Mouse (Mus musculus): ENCODE data around the gene Usp21.
"Not testable (repeated sequence)": the region's sequence is repeated elsewhere in the genome, so short reads cannot be mapped to it uniquely, and the experiment has no call there.

The Usp21 gene

DNA sequence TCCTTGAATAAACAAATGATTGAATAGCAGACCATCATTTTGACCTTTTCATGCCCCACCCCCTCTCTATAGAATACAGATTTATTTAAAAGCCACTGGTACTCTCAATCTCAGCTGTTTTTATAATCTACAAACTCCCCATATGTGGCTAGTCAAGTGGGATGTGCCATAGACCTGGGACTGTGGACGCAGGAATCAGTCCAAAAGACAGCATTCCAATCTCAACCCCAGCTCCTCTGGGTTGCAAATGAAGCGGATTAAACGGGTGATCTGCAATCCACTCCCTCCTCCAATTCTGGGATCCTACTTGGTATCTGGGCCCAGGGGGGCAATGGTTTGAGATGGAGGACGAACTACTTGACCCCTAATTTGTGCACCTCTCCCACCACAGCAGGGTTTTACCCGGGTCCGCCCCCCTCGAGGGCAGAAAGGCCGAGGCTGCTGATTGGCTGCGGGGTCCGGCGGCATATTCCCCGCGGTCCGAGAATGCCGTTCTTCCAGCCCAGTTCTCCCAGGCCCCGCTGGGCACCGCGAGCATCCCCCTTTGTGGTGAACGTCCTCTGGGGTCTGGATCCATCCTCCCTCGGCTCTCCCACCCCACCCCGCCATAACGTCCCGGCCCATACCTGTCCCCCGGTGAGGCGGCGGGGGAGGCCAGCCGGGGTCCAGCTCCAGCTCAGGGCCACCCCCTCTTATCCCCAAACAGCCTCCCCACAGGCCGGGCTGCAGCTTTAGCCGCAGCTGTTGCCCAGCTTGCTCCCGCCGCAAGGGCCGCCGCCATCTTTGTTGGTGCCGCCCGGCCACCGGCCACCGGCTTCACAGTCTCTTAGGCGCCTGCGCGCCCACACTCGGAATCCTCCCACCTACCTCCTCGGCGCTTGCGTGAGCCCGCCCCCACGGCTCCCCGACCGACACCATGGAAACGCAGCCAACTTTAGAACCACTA lies at the start of gene Usp21:
Usp21 (minus strand) TSS at position 856 of the 946 bp plus-strand sequence.
- peak; percentile 87 for DNase-seq (ENCODE audit: low read depth, low spot score)

DNA sequence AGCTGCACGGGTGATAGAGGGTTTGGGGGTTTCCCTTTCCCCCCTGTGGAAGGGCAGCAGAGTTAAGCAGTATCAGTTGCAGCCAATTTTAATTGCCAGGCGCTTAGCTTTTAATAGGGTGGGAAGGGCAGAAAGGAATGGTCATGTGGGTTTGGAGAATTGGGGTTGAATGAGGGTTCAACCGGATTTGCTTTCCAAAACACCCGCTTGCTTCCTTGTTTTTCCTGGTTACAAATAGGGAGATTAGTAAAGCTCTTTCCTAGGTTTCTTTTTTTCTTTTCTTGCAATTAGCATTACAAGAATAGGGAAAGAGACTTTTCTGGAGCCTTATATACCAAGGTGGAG lies 42.4 kb upstream of the Usp21 start:
- no peak for DNase-seq (ENCODE audit: low read depth, low spot score)

DNA sequence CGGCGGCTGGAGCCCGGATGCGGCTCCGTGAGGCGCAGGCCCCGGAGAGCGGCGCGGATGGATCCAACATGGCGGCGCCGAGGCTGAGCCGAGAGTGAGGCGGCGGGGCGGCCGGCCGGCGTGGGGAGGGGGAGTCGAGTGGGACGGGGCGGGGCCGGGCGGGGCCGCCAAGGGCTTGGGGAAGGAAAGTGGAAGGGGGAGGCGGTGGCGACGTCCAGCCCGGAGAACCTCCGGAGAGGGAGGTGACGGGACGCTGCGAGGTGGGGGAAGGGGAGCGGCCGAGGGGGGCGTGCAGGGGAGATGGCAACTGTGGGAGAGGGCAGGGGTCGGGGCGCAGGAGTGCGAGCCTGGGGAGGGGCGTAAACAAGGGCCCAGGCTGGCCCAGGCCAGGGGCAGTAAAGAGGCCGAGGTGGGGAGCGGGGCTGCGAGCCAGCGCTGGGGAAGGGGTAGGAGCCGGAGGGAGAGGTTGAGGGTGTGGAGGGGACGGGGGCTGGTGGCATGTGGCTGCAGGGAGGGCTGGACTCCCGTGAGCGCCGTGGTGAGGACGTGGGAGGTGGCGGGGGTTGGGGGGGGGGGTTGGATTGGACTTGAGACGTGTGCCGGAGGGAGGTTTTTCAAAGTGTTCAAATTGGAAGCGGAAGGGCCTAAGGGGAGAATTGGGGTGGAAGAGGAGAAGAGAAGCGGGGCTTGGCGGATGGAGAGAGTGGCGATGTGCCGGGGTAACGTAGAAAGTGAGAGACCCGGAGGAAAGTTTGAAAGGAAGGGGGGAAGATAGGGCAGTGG lies 41.8 kb upstream of the Usp21 start:
- no peak for DNase-seq (ENCODE audit: low read depth, low spot score)

DNA sequence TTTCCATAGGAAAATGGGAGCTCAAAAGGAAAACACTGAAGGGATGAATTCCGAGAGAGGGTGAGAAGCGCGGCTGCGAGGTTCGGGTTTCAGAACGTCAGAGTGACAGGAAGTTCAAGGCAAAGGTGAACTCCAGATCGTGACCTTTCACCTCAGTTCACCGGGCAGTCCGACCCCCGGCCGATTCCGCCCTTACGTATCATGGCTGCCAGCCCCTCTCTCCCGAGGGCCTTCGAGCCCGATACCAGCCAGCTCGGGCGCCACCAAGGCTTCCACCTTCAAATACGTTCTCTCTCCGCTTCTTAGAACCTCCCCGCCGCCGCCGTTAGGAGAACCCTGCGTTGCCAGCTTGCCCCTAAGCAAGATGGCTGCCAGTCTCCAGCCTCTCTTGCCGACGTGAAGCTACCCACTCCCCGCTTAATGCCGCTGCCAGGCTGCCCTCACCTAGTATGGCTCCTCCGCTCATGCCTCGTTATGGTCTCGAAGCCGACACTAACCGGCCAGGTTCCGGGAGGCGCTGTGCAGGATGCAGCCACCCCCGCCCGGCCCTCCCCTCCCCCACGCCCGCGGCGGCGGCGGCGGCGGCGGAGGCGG lies 41.1 kb upstream of the Usp21 start, which contains the start of gene Dedd:
Dedd (plus strand) TSS at position 307 of the 594 bp plus-strand sequence.
- DNase-seq (ENCODE audit: low read depth, low spot score) = peak; percentile 87

DNA sequence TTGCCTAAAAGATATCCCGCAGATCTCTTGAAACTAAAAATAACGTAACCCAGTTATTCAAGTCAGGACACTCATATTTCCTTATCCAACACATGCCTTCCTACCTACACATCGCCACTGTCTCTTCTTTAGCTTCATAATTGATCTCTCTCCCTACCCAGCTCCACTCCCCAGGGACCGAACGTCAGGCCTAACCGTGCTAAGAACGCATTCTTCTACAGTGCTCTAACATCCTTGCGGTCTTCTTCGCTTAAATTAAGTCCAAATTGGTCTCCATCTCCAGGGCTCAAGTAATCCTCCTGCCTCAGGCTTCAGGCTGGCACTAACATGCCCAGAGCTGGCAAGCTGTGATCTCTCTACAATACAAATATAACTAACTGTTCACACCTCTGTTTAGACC lies 40.5 kb upstream of the Usp21 start:
- no peak for DNase-seq (ENCODE audit: low read depth, low spot score)

DNA sequence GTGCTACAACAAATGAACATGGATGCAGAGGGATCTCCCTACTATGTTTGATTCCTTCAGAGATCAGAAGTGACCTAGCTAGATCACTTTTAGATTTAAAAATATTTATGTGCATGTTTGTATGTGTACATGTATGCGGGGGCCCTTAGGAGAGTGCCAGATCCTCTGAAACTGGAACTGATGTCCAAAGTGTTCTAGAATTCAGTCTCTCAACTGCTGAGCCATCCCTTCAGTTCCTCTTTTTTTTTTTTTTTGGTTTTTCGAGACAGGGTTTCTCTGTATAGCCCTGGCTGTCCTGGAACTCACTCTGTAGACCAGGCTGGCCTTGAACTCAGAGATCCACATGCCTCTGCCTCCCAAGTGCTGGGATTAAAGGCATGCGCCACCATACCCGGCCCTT lies 38.8 kb upstream of the Usp21 start:
- not testable (repeated sequence) for DNase-seq (ENCODE audit: low read depth, low spot score)

DNA sequence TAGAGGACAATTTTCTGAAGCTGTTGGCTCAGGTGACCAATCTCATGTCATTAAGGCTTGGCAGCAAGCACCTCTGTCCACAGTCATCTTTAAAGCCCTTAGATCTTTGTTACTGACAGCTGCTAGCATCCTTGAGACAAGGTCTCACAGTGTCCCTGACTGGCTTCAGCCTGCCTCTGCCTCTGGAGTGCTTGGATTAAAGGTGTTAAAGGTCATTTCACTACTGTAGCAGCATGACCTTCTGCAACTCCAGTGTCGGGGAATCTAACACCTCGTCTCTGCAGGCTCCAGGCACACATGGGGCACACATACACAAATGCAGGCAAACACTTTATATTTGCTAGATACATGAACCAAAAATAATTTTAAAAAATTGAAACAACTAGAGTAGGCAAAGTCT lies 37.8 kb upstream of the Usp21 start:
- no peak for DNase-seq (ENCODE audit: low read depth, low spot score)

DNA sequence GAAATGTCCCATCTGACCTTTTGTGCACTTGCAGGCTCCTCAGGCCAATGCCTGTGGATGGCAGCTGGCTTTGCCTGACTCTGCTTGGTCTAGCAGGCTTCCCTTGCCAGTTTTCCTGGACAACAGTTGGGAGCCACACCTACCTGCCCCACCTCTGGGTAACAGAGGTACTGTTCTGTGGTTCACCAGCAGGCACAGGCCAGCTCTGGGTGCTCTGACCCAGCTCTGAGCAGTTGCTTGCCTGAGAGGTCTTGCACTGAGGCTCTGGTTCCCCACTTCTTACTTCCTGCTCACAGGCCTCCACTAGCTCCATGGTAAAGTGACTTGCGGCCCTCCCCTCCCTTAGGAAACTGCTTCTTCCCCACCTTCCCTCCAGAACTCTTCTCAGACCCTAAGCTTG lies 34.2 kb upstream of the Usp21 start:
- no peak for DNase-seq (ENCODE audit: low read depth, low spot score)

DNA sequence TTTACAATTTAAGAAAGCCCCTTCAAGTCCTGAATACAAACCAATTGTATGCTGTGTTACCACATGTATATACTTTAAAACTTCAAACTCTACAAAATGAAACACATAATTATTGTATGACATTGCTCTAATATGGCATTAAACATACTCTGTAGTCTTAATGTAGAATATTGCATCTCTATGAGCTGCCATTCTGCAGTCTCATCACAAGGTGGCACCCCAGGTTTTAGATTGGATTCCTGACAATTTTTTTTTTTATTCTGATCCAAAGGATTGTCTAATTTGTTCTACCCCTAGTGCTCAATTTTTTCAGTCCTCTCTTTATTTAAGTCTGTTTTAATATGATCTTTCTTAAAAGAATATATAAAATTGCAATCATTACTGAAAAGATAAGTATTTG lies 33.6 kb upstream of the Usp21 start:
- DNase-seq (ENCODE audit: low read depth, low spot score) = no peak

DNA sequence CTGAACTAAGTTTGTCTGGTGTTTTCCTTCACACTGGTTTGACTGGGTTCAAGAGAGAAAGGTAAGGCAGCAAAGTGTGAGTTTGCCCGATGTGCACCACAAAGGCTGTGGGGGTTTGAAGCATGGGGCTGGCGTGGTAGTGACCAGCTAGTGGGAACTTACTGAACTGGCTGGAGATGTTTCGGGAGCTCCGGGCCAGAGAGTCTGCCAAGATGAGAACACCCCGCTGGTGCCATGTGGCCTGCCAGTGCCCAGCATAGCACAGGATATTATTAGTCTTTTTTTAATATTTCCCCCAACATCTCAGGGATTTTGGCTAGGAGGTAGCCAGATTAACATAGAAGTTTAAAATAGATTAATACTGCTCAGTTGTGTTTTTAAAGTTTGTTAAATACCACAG lies 32.4 kb upstream of the Usp21 start:
- no peak for DNase-seq (ENCODE audit: low read depth, low spot score)

DNA sequence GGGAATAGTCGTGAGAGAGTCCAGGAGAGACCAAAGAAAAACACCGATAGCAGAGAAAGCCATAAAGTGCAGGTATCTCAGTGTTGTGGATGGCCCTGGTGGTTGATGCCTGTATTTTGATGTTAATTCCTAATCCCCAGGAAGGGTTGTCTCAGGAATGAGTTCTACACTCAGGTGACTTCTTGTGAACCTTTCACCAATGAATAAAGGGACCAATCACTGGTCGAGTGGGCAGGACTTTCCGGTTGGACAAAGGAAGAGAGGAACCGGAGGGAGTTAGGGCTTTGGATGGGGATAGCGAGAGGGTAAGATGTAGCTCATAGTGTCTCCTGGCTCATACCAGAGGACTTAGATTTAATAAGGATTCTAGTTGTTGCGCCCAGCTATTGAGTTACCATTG lies 32.0 kb upstream of the Usp21 start:
- no peak for DNase-seq (ENCODE audit: low read depth, low spot score)

DNA sequence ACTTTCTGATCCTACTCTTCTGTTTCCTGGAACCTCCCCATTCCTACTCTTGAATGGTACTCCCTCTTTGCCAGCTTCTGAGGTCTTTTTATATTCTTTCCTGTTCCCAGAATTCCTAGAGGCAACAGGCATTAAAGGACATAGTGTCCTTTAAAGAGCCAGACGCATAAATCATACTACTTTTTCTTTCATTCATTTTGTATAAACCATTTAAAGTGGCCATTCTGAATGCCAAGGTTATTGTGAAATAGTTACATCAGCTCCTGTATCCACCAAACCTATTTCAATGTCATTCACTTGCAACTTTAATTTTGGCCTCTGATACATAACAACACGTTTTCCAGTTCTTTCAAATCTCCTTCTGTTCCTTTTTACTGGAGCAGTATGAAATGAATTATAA lies 21.5 kb upstream of the Usp21 start:
- DNase-seq (ENCODE audit: low read depth, low spot score) = no peak

DNA sequence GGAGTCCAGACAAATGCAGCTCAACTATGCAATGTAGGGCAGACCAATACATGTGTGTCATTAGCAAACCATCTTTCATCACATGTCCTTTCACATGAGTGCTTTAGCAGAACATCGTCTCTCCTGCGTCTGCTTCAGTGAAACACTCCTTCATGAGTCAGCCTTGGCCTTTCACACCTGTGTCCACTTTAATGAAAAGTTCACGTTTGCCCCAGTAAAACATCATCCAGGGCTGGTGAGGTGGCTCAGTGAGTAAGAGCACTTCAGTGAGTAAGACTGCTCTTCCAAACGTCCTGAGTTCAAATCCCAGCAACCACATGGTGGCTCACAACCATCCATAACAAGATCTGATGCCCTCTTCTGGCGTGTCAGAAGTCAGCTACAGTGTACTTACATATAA lies 18.4 kb upstream of the Usp21 start:
- not testable (repeated sequence) for DNase-seq (ENCODE audit: low read depth, low spot score)

DNA sequence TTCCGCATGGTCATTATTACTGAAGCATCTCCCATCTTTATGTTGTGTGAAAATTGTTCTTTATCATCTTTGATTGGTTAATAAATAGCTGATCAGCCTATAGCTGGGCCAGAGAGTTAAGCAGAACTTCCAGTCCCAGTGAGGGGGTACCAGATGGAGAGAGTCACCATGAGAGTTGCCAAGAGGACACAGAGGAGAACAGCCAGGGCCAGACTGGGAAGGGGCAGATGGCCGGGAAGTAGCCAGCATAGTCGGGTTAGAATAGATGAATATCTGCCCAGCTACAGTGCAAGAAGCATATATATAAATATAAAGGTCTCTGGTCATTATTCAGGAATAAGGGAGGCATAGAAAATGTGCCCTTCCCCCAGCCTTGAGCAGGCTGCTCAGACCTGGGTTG lies 10.4 kb upstream of the Usp21 start:
- no peak for DNase-seq (ENCODE audit: low read depth, low spot score)

DNA sequence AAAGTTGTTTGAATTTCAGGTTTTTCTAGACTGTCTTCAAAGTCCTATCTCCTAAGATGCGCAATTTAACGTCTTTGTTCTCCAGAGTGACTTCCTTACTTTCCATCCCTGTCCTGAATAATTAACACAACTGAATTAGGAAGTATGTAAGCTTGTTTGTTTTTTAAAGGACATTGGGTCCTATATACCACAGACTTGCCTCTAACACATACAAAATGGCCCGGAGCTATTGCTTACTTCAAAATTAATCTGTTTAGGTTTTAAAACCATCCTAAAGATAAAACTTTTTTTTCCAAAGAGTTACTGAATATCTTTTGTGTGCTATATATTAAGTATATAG lies 7.2 kb upstream of the Usp21 start:
- no peak for DNase-seq (ENCODE audit: low read depth, low spot score)

DNA sequence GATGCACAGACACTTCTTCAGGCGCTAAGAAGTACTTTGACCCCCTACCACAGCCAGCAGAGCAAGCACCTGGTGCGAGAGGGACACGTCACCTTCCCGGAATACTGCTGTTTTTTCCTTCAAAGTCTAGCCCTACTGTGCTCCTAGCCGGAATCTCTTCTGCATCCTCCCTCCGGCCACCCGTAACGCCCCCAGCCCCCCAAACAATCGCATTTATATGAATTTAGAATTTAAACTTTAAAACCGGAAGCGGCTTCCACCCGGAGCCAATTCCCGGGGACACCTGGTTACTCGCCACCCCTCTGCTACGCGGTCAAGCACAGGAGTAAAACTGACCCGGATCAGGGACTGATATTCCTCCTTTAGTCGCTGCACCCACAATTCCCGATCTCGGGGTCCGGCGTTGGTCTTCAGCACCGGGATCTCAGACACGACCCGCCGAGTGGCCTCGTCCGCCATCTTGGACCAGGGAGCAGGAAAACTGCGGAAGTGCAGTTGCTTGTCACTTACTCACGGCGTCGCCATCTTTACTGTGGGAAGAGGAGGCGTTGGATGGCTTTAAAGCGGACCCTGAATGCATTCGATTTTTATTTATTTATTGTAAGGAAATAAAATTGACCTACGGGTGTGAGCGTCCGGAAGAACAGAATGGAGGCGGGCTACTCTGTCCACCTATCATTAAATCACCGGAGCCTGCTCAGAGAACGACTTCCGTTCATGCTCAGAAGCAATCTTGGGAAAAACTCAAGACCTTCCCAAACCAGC lies 6.7 kb upstream of the Usp21 start, which contains the start of gene Ufc1:
Ufc1 (minus strand) TSS at position 727 of the 765 bp plus-strand sequence.
- DNase-seq (ENCODE audit: low read depth, low spot score) = peak; percentile 78

DNA sequence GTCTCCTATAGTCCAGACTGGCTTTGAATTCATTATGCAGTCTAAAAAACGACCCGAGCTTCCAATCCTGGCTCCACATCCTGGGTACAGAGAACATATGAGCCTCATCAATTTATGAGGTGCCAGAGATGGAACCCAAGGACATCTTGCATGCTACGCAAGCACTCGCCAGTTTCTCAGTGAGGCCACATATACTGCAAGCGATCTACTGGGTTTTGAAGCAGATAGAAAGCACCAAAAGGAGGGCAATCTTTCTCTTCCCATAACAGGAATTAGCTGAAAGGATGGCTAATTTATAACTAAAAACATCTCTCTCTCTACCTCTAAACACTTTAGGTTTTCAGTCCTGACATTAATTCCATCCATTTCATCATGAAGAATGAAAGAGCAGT lies 6.1 kb upstream of the Usp21 start:
- DNase-seq (ENCODE audit: low read depth, low spot score) = no peak

DNA sequence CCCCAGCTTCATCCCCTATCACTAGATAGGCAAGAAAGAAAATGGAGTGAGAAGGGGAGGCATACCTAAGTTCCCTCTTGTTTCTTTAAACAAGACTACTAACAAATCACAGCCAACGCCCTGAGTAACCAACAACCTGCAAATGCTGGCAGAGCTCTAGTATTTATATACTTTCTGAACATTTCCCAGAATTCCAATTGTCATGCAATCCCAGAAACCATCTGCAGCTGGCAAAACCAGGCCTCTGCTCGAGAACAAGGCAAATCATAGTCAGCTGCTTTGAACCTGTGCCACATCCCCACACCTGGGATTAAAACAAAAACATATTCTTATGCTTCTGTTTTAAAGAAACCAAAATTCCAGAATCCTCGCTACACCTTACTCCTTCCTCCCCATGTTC lies 5.6 kb upstream of the Usp21 start:
- DNase-seq (ENCODE audit: low read depth, low spot score) = no peak

DNA sequence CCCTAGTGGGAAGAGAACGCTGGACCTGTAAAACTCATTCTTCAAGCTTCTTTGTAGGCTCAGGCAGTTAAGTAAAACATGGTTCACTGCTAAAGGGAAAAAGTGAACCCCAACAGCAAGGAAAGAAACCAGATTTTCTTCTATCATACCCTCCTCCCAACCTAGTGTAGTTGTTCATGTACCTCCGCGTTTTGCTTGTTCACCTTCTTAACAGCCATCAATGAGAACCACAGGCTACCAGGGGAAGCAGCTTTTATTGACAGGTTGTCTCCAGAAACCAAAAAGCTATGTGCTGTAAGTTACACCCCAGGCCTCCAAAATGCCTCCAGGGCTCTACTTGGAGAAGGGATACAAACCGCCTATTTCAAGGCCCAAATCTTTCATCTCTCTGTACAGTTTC lies 537 bp upstream of the Usp21 start:
- DNase-seq (ENCODE audit: low read depth, low spot score) = no peak

DNA sequence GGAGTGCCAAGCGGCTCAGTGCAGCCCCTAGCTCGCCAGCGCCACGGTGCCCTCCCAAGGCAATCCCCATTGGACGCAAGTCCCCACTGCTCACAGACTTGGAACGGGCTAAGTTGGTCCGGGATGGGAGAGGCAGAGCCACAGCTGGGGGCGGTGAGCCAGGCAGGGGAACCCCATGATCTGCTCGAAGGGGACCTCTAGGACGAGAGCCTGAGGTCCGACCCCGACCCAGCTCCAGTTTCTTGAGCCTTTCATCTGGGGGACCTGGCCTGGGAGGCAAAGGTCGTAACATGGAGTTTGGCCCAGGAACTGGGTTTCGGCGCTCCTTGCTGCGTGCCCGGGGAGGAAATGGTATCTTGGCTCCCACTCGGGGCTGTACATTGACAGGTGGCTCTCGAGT lies 1.3 kb downstream of the Usp21 start:
- no peak for DNase-seq (ENCODE audit: low read depth, low spot score)

DNA sequence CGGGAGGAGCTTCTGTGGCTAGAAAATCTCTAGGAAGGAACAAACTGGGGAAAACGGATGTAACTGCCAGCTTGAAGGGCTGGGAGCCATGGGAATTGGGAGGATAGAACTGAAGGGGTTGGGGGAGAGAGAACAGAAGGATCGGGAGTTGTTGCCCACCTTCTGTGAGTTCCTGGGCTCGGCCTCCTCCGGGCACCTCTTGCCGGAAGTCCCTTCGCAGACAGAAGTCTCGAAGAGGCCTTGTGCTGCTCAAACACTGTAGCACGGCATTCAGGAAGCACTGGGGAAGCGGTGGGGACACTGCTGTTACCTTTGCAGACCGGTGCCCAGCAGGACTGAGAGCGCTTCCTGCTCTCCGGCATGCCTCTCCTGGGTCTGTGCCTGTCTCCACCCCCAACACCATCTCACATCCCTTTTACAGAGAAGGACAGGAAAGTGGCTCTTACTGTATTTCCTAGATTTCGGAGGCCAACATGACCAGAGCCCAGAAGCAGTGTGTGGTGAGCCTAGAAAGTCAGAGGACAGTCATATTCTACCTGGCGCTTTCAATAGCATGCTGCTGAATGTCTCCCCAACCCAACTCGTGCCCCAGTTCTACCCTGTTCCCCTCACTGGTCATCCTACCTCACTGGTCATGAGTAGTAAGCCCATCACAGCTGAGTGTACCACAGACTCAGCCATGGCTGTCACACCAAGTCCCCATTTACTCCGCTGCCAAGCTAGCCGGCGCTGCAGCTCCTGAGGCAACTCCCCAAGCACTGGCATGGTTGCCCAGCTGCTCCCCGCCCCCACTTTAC lies 2.5 kb downstream of the Usp21 start:
- no peak for DNase-seq (ENCODE audit: low read depth, low spot score)

Measured in retina, postnatal 7 days (tissue).